Mouse (Mus musculus): ENCODE results near the gene Bglap.

- no peak for TF ChIP-seq KAT2A (IDR thresholded peaks at IDR 0.05; ENCODE audit: insufficient replicate concordance, low read length)
- no peak for TF ChIP-seq POLR2A (IDR thresholded peaks at IDR 0.05; ENCODE audit: low read depth, low read length)
- TF ChIP-seq MAFK (IDR thresholded peaks at IDR 0.05; ENCODE audit: insufficient replicate concordance, low read length): no peak
- no peak for TF ChIP-seq EP300 (IDR thresholded peaks at IDR 0.05; ENCODE audit: low read length)
- TF ChIP-seq CTCF (conservative IDR thresholded peaks at IDR 0.05 in 1 of 2, IDR thresholded peaks at IDR 0.05 in 1 of 2; ENCODE audit: low read depth in 2 of 2, low read length in 2 of 2): no peak
- TF ChIP-seq MEF2A (IDR thresholded peaks at IDR 0.05; ENCODE audit: borderline replicate concordance, low read depth, low read length): no peak
- no peak for TF ChIP-seq GABPA (IDR thresholded peaks at IDR 0.05; ENCODE audit: insufficient replicate concordance, low read depth, low read length)
- TF ChIP-seq SIN3A (IDR thresholded peaks at IDR 0.05; ENCODE audit: low read length): no peak
- no peak for TF ChIP-seq SMC3 (IDR thresholded peaks at IDR 0.05; ENCODE audit: low read depth, low read length)
- no peak for TF ChIP-seq ZNF384 (IDR thresholded peaks at IDR 0.05; ENCODE audit: low read depth, low read length)
- TF ChIP-seq USF1 (IDR thresholded peaks at IDR 0.05; ENCODE audit: low read depth, low read length): no peak
- no peak for TF ChIP-seq MXI1 (IDR thresholded peaks at IDR 0.05; ENCODE audit: low read depth, low read length)
- no peak for TF ChIP-seq PAX5 (IDR thresholded peaks at IDR 0.05; ENCODE audit: low read length)
Observed at GRCm38 (mm10) chr3:88339006-88339405, 45.3 kb downstream of the Bglap start.

Measured in CH12.LX (cell line).